Mouse (Mus musculus) cerebellum, adult 11 months (tissue): ENCODE results near the gene Smndc1.
A peak's percentile ranks its signal among the peaks of the same experiment; 100 is the strongest.

Source experiments
- DNase-seq: peaks from one replicate; pipeline ENCODE4 v3.0.0; 2022

The Smndc1 gene

GRCm38 (mm10) chr19:53390495-53391007, at the start of gene Smndc1:
Smndc1 (minus strand) TSS chr19:53390578.
- peak; percentile 99 for DNase-seq

GRCm38 (mm10) chr19:53439340-53439739, 49.0 kb upstream of the Smndc1 start:
- DNase-seq: no peak

GRCm38 (mm10) chr19:53437991-53438390, 47.6 kb upstream of the Smndc1 start:
- DNase-seq: no peak

GRCm38 (mm10) chr19:53437311-53437958, 47.1 kb upstream of the Smndc1 start:
- no peak for DNase-seq

- no peak for DNase-seq
Observed at GRCm38 (mm10) chr19:53433949-53434689, 43.7 kb upstream of the Smndc1 start.

GRCm38 (mm10) chr19:53431003-53431402, 40.6 kb upstream of the Smndc1 start:
- DNase-seq: no peak

- DNase-seq: peak; percentile 86
Observed at GRCm38 (mm10) chr19:53430356-53430755, 40.0 kb upstream of the Smndc1 start.

- no peak for DNase-seq
Observed at GRCm38 (mm10) chr19:53427817-53428216, 37.4 kb upstream of the Smndc1 start.

- no peak for DNase-seq
Observed at GRCm38 (mm10) chr19:53427346-53427745, 37.0 kb upstream of the Smndc1 start.

GRCm38 (mm10) chr19:53425824-53426223, 35.4 kb upstream of the Smndc1 start:
- no peak for DNase-seq

GRCm38 (mm10) chr19:53424629-53425028, 34.3 kb upstream of the Smndc1 start:
- DNase-seq: no peak

- no peak for DNase-seq
Observed at GRCm38 (mm10) chr19:53423816-53424465, 33.6 kb upstream of the Smndc1 start.

- DNase-seq: no peak
Observed at GRCm38 (mm10) chr19:53423341-53423753, 33.0 kb upstream of the Smndc1 start.

- DNase-seq: no peak
Observed at GRCm38 (mm10) chr19:53422358-53423308, 32.3 kb upstream of the Smndc1 start.

- DNase-seq: no peak
Observed at GRCm38 (mm10) chr19:53421583-53422188, 31.3 kb upstream of the Smndc1 start.

- DNase-seq: peak; percentile 57
Observed at GRCm38 (mm10) chr19:53420924-53421582, 30.7 kb upstream of the Smndc1 start.

GRCm38 (mm10) chr19:53419834-53420233, 29.5 kb upstream of the Smndc1 start:
- peak; percentile 52 for DNase-seq

- DNase-seq: no peak
Observed at GRCm38 (mm10) chr19:53415198-53415597, 24.8 kb upstream of the Smndc1 start.

- DNase-seq: no peak
Observed at GRCm38 (mm10) chr19:53414650-53415049, 24.3 kb upstream of the Smndc1 start.

- no peak for DNase-seq
Observed at GRCm38 (mm10) chr19:53413617-53414380, 23.4 kb upstream of the Smndc1 start.
